Mouse (Mus musculus): ENCODE measurements at regions not wholly inside any gene's neighbourhood (a gene's known extent, or its start where the extent isn't known, plus 50 kb on each side); places are given as distances from the start of the nearest gene placed in this dataset.

- in situ Hi-C loops (cut with MboI, MseI): no loop called here
These were observed 113.4 kb upstream of the C1qtnf3 start for GRCm38 (mm10) chr15:10838584-10839288.

- in situ Hi-C loops (cut with MboI, MseI): no loop called here
These were observed 111.5 kb upstream of the C1qtnf3 start for GRCm38 (mm10) chr15:10840621-10841034.

DNA sequence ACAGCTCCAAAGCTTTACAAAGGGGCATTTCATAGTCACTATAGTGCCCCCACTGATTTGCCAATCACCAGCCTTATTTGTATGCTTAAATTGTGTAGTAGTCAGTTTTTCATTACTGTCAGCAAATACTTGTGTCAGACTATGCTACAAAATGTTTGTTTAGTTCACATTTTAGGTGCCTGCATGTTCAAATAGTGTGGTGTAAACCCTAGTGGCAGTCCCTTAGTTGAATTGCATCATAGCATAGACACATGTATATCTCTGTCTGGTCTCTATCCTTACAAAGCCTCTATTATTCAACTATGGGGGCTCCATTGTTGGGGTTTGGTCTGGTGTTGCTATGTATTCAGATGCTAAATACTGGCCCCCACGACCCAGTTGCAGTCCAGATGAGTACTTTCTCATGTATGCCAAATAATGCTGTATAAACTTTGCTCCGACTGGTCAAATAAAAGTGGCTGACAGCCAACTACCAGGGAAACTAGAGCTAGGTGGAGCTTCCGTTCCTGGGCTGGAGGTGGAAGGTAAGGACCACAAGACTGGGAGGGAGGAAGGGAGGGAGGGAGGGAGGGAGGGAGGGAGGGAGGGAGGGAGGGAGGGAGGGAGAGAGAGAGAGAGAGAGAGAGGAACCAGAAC, 109.0 kb upstream of the C1qtnf3 start:
- in situ Hi-C loops (cut with MboI, MseI): no loop called here

DNA sequence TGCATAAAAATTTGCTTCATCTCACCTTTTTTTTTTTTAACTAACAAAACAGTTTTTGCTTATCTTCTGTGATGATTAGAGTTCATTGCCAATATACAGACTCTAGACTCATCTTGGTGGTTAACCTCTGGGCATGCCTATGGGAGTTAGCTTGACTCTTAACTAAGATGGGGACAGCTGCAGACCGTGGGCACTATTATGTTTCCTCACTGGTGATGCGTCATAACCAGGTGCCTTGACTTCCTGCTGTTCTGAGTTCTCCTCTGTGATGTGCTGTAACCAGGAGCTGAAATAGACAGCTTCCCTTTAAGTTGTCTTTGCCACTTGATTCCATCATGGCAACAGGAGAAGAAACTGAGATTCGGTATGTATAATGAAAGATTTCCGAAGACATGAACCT, 105.4 kb upstream of the C1qtnf3 start:
- in situ Hi-C loops (cut with MboI, MseI): no loop called here

DNA sequence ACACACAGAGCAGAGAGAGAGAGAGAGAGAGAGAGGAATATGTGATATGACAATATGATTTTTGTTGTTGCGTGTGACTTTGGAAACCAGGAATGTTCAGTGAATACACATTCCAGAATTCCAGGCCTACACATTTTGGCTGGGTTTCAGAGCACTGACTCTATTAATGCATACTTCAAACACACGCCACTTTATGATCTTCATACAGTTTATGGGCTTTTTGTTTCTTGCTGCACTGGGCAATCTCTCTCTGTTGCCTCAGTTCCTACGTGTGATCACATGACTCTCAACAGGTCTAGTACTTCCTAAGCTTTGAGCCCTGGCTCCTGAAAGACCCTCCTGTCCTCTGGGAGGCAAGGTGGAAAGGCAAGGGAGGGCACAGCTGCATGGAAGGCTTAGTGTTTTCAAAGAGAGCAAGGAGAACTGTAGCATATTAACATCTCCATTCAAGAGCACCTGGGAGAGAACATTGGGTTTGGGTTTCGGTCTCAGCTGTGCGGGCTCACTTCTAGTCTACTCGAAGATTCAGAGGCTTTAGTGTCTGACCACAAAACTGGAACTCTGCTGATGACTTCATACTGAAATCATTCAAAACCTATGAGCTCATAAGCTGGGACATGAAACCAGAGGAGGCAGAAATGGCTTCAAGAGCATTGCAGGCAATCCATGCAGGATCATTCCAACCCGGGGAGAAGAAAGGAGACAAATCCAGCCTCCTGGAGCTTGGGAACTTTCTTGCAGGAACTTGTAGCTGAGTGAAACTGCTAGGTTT, 87.9 kb upstream of the C1qtnf3 start:
- in situ Hi-C loops (cut with MboI, MseI): loop anchor here (5.0 kb wide), 1 partner anchor 107 kb away; no protein-coding TSS in a partner anchor

GRCm38 (mm10) chr15:10865109-10865508, 87.0 kb upstream of the C1qtnf3 start:
- in situ Hi-C loops (cut with MboI, MseI): no loop called here

DNA sequence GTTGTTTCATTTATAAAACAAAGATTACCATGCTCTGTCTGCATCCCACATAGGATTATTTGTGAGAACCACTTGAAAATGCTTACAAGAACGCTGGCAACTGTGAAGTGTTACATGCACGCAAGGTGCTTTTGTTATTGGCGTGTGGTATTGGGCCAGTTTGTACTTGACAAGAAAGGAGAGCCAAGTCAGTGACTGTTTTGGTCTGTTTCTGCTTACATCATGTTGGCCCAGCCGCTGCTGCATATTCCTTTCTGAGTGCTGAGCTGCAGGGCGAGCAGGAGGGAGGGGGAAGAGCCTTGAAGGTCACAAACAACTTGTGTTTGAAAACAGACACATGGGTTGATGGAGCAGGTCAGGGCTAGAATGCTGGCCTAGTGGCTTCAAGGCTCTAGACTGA, 85.3 kb upstream of the C1qtnf3 start:
- in situ Hi-C loops (cut with MboI, MseI): no loop called here

DNA sequence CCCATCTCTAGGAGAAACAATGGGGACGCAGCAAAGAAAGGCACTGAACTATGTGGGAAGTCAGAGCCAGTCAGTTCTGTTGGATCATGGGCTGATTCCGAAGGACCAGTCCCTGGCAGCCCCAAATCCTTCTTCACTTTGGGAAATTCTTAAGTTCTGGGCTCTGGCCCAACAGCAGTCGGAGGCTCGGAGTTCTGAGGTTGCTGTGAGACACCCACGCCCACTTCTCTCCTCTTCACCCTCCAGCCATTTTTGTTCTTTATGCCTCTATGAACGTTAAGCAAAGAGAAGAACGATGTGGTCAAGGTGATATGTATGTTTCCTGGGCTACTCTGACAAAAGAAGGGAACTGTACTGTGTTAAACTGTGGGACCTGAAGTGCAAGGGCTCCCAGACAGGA, 84.0 kb upstream of the C1qtnf3 start:
- in situ Hi-C loops (cut with MboI, MseI): no loop called here

DNA sequence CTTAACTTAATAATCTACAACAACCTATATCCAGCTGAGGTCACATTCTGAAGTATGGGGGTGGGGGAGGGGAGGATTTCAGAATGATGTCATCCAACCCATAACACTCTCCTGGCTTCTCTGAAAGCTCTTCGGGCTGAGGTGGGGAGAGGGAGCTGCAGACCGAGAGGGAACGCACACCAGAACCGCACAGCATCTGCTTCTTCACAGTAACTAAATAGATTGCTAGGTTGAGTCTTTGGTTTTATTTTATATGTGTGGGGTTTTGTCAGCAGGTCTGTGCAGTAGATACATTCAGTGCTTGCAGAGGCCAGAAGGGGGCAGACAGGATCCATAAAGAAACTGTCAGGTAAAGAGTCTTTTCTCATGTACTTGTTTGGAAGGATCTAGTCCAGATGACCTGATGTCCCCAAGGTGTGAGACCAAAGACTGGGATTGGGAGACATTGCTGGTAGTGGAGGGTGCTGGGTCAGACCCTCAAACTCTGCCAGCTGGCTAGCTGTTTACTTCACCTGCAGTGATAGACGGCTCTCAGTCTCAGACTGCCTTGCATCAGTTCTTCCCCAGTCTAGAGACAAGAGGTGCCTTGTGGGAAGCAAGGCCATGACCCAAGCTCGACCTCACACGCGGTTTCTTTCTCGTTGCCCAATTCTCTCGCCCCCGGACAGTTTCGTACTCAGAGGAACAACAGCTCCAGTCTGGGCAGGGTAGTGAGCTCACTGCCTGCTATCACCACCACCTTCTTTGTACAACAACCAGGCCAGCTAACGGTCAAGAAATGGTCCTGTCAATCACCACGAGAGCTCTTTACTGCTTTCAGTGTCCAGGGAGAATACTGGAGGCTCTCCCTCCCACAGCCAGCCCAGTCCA, 83.2 kb upstream of the C1qtnf3 start:
- in situ Hi-C loops (cut with MboI, MseI): no loop called here

GRCm38 (mm10) chr15:10869879-10870278, 82.3 kb upstream of the C1qtnf3 start:
- in situ Hi-C loops (cut with MboI, MseI): no loop called here

GRCm38 (mm10) chr15:10872322-10872967, 79.7 kb upstream of the C1qtnf3 start:
- in situ Hi-C loops (cut with MboI, MseI): no loop called here

- in situ Hi-C loops (cut with MboI, MseI): no loop called here
These were observed 75.8 kb upstream of the C1qtnf3 start for GRCm38 (mm10) chr15:10876328-10876727.

GRCm38 (mm10) chr15:10881726-10882125, 70.4 kb upstream of the C1qtnf3 start:
- in situ Hi-C loops (cut with MboI, MseI): no loop called here

DNA sequence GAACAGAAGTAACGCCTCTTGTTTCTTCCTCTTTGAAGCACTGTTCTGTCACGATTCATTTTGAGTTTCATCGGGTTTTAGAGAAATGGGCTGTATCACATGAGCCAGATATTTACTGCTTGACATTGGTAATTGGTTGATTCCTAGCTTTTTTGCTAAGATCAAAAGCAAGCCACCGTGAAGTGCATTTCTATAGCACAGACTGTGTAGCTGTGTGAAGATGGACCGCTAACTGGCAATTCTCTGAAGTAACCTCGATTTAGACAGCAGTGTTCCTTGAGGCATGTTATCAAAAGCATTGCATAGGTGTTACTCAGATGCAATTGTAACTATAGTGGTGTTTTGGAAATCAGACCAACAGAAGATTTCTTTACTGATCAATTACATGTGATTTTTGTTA, 64.1 kb upstream of the C1qtnf3 start:
- in situ Hi-C loops (cut with MboI, MseI): no loop called here

DNA sequence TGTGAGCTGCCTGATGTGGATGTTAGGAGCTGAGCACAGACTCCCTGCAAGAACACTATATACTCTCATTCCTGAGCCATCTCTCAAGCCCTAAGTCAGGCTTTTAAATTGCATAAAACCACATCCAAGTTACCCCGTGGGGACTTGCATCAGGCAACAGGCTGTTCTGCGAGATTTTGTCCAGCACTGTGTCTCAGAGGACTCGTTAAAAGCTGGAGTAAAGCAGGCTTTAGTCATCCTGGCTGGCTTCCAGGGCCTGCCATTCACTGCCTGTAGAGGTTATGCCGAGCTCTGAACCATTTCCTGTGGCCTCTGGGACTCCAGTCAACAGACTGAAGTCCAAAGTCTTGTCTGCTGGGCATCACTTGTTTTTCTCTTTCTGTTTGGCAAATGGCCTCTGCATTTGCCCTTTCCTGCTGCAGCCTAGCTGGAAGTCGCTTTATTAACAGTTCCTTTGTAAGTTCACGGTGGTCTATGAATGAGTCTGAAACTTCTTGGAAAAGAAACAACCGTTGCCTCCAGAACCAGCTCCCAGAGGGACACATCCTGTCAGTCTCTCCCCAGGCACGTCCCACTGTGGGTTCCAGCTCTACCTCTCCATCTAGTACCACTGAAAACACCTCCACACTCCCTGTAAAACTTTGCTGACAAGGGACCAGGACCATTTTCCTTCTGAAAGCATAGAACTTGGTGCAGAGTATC, 61.8 kb upstream of the C1qtnf3 start:
- in situ Hi-C loops (cut with MboI, MseI): no loop called here

GRCm38 (mm10) chr15:10898309-10898708, 53.8 kb upstream of the C1qtnf3 start:
- in situ Hi-C loops (cut with MboI, MseI): no loop called here

- in situ Hi-C loops (cut with MboI, MseI): no loop called here
These were observed 53.2 kb upstream of the C1qtnf3 start for GRCm38 (mm10) chr15:10898715-10899486.

DNA sequence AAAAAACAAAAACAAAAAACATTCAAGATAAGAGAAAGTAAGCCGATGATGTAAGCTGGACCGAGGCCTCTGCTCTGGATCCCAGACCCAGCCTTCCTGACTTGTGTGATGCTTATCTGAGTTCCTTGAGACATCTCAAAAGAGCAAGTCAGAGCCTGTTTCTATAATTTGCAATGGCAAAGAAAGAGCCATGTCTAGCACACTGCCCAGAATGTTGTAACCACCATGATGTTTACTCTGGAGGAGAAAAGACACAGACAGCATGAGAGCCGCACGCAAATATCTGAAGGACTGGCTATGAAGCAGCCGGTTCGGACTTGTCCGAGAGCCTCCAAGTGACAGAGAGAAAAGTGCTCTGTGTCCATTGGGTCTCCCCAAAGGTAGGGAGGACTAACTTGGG, 52.2 kb upstream of the C1qtnf3 start:
- in situ Hi-C loops (cut with MboI, MseI): no loop called here

GRCm38 (mm10) chr15:10901075-10901474, 51.1 kb upstream of the C1qtnf3 start:
- in situ Hi-C loops (cut with MboI, MseI): no loop called here

GRCm38 (mm10) chr15:10901745-10902262, 50.3 kb upstream of the C1qtnf3 start:
- in situ Hi-C loops (cut with MboI, MseI): no loop called here
